Mouse (Mus musculus) hindbrain, embryonic 13.5 days (tissue): Measurements from ENCODE around the gene Zfyve19. TPM values are rescaled to one million over a fixed set of nuclear protein-coding genes. Genes with fewer than 3 reads are reported as not detected.

ENCODE experiments used
- ATAC-seq: fragments of 200-750 bp; cut with Nextera tagmentation; 2 replicates; pipeline ENCODE4 v1.8.0; 2017; ENCODE audit warnings: moderate TSS enrichment; ENCODE audit not compliant: low FRiP score
- H3K27ac ChIP-seq: fragments of 300-500 bp; sonication (generic); 2 replicates; pipeline ENCODE4 v1.5.1; 2015; ENCODE audit warnings: inconsistent platforms, mild to moderate bottlenecking, moderate library complexity
- H3K27me3 ChIP-seq: fragments of 300-500 bp; sonication (generic); 2 replicates; pipeline ENCODE4 v1.6.1; 2015; ENCODE audit warnings: mild to moderate bottlenecking, inconsistent platforms
- H3K36me3 ChIP-seq: fragments of 300-500 bp; sonication (generic); 2 replicates; pipeline ENCODE4 v1.6.1; 2015; ENCODE audit warnings: mild to moderate bottlenecking, inconsistent platforms
- H3K4me1 ChIP-seq: fragments of 300-500 bp; sonication (generic); replicated peaks from 2 replicates; pipeline ENCODE4 v1.6.1; 2015; ENCODE audit warnings: inconsistent platforms
- H3K4me2 ChIP-seq: fragments of 300-500 bp; sonication (generic); 2 replicates; pipeline ENCODE4 v1.6.1; 2015; ENCODE audit warnings: inconsistent platforms, mild to moderate bottlenecking, moderate library complexity
- H3K4me3 ChIP-seq: fragments of 300-500 bp; sonication (generic); 2 replicates; pipeline ENCODE4 v1.5.1; 2015; ENCODE audit warnings: mild to moderate bottlenecking, inconsistent platforms
- H3K9ac ChIP-seq: fragments of 300-500 bp; sonication (generic); 2 replicates; pipeline ENCODE4 v1.6.1; 2015; ENCODE audit warnings: mild to moderate bottlenecking, inconsistent platforms
- H3K9me3 ChIP-seq: fragments of 300-500 bp; sonication (generic); 2 replicates; pipeline ENCODE4 v1.6.1; 2016; ENCODE audit warnings: inconsistent platforms
- WGBS: fragments of 180-500 bp; shearing (Covaris S2); methylation state at CpG from one replicate; pipeline ENCODE4 v1.1.7; 2015; 5-methylcytosine and 5-hydroxymethylcytosine counted together
- polyA plus RNA-seq: library from polyadenylated mRNA; unstranded; fragments of >200 nt; fragmentation: Nextera tagmentation; extraction: Ambion mirVana; gene quantifications from 2 replicates; pipeline ENCODE4 v1.2.1, GENCODE M21; 2015

The Zfyve19 gene
- polyA plus RNA-seq = 57.5 and 59.7 TPM in 2 replicates

- peak within 1 kb of the TSS; percentile 84 for H3K9ac ChIP-seq
- peaks cover 19% of the 10 kb centered on the region for H3K4me1 ChIP-seq
- peaks cover 33% of the 10 kb centered on the region for H3K36me3 ChIP-seq
- no peaks in the 10 kb centered on the region for H3K27me3 ChIP-seq
- H3K4me2 ChIP-seq = peak within 1 kb of the TSS; percentile 74
- ATAC-seq = peak; percentile 98
- H3K27ac ChIP-seq = peak within 1 kb of the TSS; percentile 91
- H3K9me3 ChIP-seq = no peaks in the 10 kb centered on the region
- H3K4me3 ChIP-seq = peak within 1 kb of the TSS; percentile 76
- WGBS = under 1% methylated on average over 51 of the region's 51 CpGs
Measured at GRCm38 (mm10) chr2:119208344-119209175, at the start of gene Zfyve19, which contains the start of gene Dnajc17. Gene Zfyve19, plus strand, starts transcription at chr2:119208617. Gene Dnajc17, minus strand, starts transcription at chr2:119208795.

DNA sequence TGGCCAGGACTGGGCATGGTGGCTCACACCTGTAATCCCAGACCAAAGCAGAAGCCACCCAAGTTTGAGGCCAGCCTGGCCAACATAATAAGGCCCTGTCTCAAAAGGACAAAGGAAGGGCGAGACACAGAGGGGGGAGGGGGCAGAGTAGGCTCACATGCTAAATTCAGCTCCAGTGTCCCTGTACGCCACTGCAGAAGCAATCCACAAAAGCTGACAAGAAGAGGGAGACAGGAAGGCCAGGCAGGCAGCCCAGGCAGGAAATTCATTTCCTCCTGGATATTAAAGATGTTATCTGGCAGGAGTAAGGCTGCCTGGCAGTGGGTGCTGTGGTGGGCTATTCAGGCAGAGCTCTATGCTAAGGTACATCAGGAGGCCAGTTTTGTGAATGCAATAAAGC lies 47.2 kb upstream of the Zfyve19 start:
- no peak overlapping the region for H3K4me3 ChIP-seq
- H3K9ac ChIP-seq = 0 out of 2 replicates have a peak overlapping the region, but pooled peaks have one; percentile 3
- WGBS = 21% methylated on average over 2 of the region's 2 CpGs

GRCm38 (mm10) chr2:119163135-119163534 lies 45.3 kb upstream of the Zfyve19 start:
- no peak for ATAC-seq
- WGBS = 73% methylated on average over 3 of the region's 3 CpGs
- Histone ChIP-seq H3K36me3 (no peaks in the 10 kb centered on the region), H3K27ac (no peak overlapping the region), H3K27me3 (peaks cover 49% of the 10 kb centered on the region), H3K9me3 (no peaks in the 10 kb centered on the region), H3K4me1 (peaks cover 17% of the 10 kb centered on the region), H3K4me2 (no peak overlapping the region), H3K4me3 (no peak overlapping the region), H3K9ac (no peak overlapping the region)

More for the DNA sequence above, 47.2 kb upstream of the Zfyve19 start:
- Histone ChIP-seq H3K27ac (no peak overlapping the region), H3K4me1 (peaks cover 6% of the 10 kb centered on the region), H3K9me3 (no peaks in the 10 kb centered on the region), H3K27me3 (peaks cover 30% of the 10 kb centered on the region), H3K36me3 (no peaks in the 10 kb centered on the region), H3K4me2 (no peak overlapping the region)
- ATAC-seq = no peak

DNA sequence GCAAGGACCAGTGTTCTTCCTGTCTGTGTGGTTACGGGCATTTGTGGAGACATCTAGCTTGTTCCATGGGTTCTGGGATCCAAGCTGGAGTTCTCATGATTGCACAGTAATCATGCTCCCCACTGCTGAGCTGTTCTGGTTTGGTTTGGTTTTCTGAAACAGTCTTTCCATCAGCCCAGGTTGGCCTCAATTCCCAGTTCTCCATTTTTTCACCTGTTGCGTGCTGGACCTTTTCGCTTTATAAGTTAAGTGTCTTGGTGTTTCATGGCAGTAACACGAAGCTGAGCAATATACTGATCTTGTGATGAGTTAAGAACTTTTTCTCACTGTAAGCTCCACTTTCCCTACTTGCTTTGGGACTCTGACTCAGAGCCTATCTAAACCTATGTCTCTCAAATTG lies 44.4 kb upstream of the Zfyve19 start:
- Histone ChIP-seq H3K4me3 (no peak overlapping the region), H3K27me3 (peaks cover 54% of the 10 kb centered on the region), H3K4me1 (peaks cover 17% of the 10 kb centered on the region), H3K36me3 (no peaks in the 10 kb centered on the region), H3K27ac (no peak overlapping the region), H3K4me2 (no peak overlapping the region), H3K9me3 (no peaks in the 10 kb centered on the region), H3K9ac (no peak overlapping the region)
- no peak for ATAC-seq
- 89% methylated on average over 4 of the region's 4 CpGs for WGBS

- no peak overlapping the region for H3K4me3 ChIP-seq
- H3K36me3 ChIP-seq = no peaks in the 10 kb centered on the region
- no peaks in the 10 kb centered on the region for H3K9me3 ChIP-seq
- H3K4me2 ChIP-seq = no peak overlapping the region
- H3K27me3 ChIP-seq = peaks cover 63% of the 10 kb centered on the region
- no peak overlapping the region for H3K9ac ChIP-seq
- ATAC-seq = no peak
- H3K4me1 ChIP-seq = peaks cover 17% of the 10 kb centered on the region
- no peak overlapping the region for H3K27ac ChIP-seq
Measured at GRCm38 (mm10) chr2:119165401-119165800, 43.0 kb upstream of the Zfyve19 start.

GRCm38 (mm10) chr2:119166901-119167865 lies 41.2 kb upstream of the Zfyve19 start, which contains the start of gene Gchfr:
Gene Gchfr, plus strand, starts transcription at chr2:119167773.
- WGBS = under 1% methylated on average over 59 of the region's 60 CpGs
- Histone ChIP-seq H3K4me1 (peaks cover 26% of the 10 kb centered on the region), H3K4me3 (peak within 1 kb of the TSS; percentile 53), H3K27me3 (peaks cover 63% of the 10 kb centered on the region), H3K4me2 (peak within 1 kb of the TSS; percentile 99), H3K36me3 (peaks cover 4% of the 10 kb centered on the region), H3K9ac (peak within 1 kb of the TSS; percentile 68), H3K9me3 (no peaks in the 10 kb centered on the region), H3K27ac (no peak within 1 kb of the TSS)
- peak; percentile 76 for ATAC-seq

DNA sequence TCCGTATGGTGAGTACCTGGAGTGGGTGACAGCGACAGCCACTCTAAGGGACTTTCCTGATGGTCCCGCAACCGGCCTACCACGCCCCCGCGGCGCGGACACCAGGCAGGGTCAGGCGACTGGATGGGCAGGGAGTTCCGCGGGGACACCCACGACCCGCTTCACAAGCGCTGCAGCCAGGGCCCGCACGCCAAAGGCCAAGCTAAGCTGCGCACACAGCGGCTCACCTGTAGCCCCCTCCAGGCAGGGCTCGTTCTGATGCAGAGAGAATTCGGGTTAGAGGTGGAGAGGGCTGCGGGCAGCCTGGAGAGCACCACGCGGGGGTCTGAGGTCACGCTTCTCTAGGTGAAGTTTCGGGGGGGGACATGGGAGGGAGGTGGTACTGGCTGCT lies 40.6 kb upstream of the Zfyve19 start:
- Histone ChIP-seq H3K27ac (no peak overlapping the region), H3K36me3 (peaks cover 5% of the 10 kb centered on the region), H3K9me3 (no peaks in the 10 kb centered on the region), H3K4me2 (peak overlapping the region; percentile 99), H3K9ac (peak overlapping the region; percentile 68), H3K27me3 (peaks cover 63% of the 10 kb centered on the region), H3K4me3 (peak overlapping the region; percentile 53), H3K4me1 (peaks cover 33% of the 10 kb centered on the region)
- no peak; the same call in 1 of the 2 replicates for ATAC-seq
- WGBS = 4% methylated on average over 26 of the region's 26 CpGs

DNA sequence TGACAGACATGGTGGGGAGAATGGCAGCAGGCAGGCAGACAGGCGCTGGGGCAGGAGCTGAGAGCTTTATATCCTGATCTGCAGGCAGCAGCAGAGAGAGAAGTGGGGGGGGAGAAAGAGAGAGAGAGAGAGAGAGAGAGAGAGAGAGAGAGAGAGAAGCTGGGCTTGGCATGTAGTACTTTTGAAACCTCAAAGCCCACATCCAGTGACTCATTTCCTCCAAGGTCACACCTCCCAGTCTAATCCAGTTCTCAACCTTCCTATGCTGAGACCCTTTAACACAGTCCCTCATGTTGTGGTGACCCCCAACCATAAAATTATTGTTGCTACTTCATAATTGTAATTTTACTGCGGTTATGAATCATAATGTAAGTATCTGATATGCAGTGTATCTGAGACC lies 38.1 kb upstream of the Zfyve19 start:
- WGBS = 89% methylated on average over 2 of the region's 2 CpGs
- no peak overlapping the region for H3K27ac ChIP-seq
- H3K4me1 ChIP-seq = peaks cover 56% of the 10 kb centered on the region
- H3K9ac ChIP-seq = no peak overlapping the region
- H3K9me3 ChIP-seq = no peaks in the 10 kb centered on the region
- peaks cover 10% of the 10 kb centered on the region for H3K36me3 ChIP-seq
- no peak overlapping the region for H3K4me3 ChIP-seq
- ATAC-seq = no peak
- no peak overlapping the region for H3K4me2 ChIP-seq
- H3K27me3 ChIP-seq = peaks cover 45% of the 10 kb centered on the region

DNA sequence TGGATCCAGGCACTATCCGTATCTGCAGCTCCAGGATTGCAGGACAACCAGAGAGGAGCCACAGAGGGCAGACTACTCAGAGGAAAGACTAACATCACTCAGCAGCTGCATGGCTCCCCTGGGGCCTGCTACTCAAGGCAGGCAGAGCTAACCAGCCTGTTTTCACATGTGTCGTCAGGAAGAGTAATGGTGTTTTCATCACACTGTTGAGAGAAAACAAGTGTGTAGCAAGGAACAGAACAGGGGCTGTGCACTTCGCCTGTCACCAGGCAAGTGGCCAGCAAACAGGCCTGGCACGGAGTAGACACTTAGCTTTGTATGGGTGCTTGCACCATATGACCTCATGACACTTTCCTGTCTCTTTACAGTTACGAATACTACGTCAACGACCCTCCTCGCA lies 36.8 kb upstream of the Zfyve19 start:
- no peak overlapping the region; the same call in 1 of the 2 replicates for H3K9ac ChIP-seq
- peaks cover 54% of the 10 kb centered on the region for H3K4me1 ChIP-seq
- H3K27me3 ChIP-seq = peaks cover 32% of the 10 kb centered on the region
- no peak for ATAC-seq
- H3K4me2 ChIP-seq = no peak overlapping the region
- no peak overlapping the region for H3K27ac ChIP-seq
- H3K4me3 ChIP-seq = no peak overlapping the region
- peaks cover 16% of the 10 kb centered on the region for H3K36me3 ChIP-seq
- no peaks in the 10 kb centered on the region for H3K9me3 ChIP-seq
- WGBS = 58% methylated on average over 8 of the region's 8 CpGs

DNA sequence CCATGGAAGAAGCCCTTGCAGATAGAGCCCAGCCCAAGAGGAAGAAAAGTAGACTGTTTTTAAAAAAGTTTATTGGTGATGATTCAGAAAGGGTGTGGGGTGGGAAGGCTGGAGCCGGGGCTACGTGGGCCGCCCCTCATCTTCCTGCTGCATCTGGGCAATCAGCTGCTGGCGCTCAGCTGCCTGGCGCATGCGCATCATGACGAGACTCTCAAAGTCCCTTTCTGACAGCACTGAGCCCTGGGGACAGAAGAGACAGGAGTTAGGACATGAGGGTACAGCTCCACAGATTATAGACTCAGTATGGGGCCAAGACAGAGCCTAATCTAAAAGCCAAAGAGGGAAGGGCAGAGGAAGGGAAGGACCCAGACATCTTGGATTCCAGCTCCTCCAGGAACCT lies 36.0 kb upstream of the Zfyve19 start:
- peaks cover 23% of the 10 kb centered on the region for H3K36me3 ChIP-seq
- whole genome bisulfite sequencing = 82% methylated on average over 7 of the region's 7 CpGs
- H3K4me1 ChIP-seq = peaks cover 46% of the 10 kb centered on the region
- no peak overlapping the region for H3K4me3 ChIP-seq
- no peak overlapping the region; the same call in 1 of the 2 replicates for H3K4me2 ChIP-seq
- no peaks in the 10 kb centered on the region for H3K9me3 ChIP-seq
- H3K27ac ChIP-seq = peak overlapping the region; percentile 61; the same call in 1 of the 2 replicates
- no peak for ATAC-seq
- peak overlapping the region; percentile 53; the same call in 1 of the 2 replicates for H3K9ac ChIP-seq
- H3K27me3 ChIP-seq = peaks cover 23% of the 10 kb centered on the region

DNA sequence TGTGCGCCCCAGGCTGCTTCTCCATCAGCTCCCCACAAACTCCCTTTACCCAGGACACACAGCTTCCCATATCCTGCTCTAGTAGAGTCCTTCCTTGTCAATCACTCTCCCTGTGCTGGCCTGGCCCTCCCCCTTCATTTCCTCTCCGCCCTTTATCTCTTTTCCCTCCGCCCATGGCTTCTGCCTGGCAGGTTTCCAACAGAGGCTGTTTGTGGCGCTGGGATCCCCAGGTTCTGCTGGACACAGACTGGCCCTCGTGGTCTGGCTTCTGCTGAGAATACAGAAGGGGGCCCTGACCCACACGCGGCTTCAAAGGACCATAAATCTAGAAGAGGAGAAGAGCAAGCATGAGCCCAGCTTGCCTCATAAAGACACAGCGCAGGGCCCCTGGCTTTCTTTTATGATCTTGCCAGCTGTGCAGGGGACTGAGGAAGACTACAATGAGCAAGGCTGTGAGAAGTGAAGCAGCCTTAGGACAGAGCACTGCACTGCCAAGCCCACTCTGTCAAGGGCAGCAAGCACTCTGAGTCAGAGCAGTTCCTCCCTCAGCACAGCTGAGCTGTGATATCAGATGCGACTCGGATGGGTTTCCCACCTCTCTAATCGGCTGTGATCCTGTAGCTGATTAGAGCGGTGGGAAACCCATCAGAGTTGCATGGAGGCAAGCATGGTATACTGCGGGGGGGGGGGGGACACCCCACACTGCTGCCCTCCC lies 35.4 kb upstream of the Zfyve19 start:
- 18% methylated on average over 13 of the region's 13 CpGs for WGBS
- peak overlapping the region; percentile 53 for H3K9ac ChIP-seq

More for the DNA sequence above, 35.4 kb upstream of the Zfyve19 start:
- ATAC-seq = peak; percentile 34
- H3K4me1 ChIP-seq = peaks cover 40% of the 10 kb centered on the region
- peaks cover 18% of the 10 kb centered on the region for H3K27me3 ChIP-seq
- no peaks in the 10 kb centered on the region for H3K9me3 ChIP-seq
- peaks cover 27% of the 10 kb centered on the region for H3K36me3 ChIP-seq
- H3K4me3 ChIP-seq = no peak overlapping the region
- peak overlapping the region; percentile 18 for H3K4me2 ChIP-seq
- peak overlapping the region; percentile 61 for H3K27ac ChIP-seq
